Mouse (Mus musculus) left cerebral cortex, postnatal 25 days (tissue): Measurements from ENCODE around the gene Pycr1. TPM values are rescaled to one million over a fixed set of nuclear protein-coding genes. Genes with fewer than 3 reads are reported as not detected.
A peak's percentile ranks its signal among the peaks of the same experiment; 100 is the strongest.
"Not testable (repeated sequence)": the region's sequence is repeated elsewhere in the genome, so short reads cannot be mapped to it uniquely, and the experiment has no call there.

ENCODE experiments used
- DNase-seq, 2 experiments: peaks; one replicate each; pipeline ENCODE4 v3.0.0; 2022; ENCODE audit warnings: low spot score in 2 of 2, mixed read lengths in 1 of 2
- intact Hi-C: fragments of 180-260 bp; cut with DNase I; formaldehyde crosslinking; loops from one replicate; pipeline ENCODE4 v1.15.1; 2025
- total RNA-seq, 2 experiments: library from RNA; stranded (reverse); gene quantifications; 2 replicates each; pipeline ENCODE4 v1.2.3; 2021

The Pycr1 gene
- total RNA-seq, result 1 to 10 TPM; 1.4 to 2.1 TPM

DNA sequence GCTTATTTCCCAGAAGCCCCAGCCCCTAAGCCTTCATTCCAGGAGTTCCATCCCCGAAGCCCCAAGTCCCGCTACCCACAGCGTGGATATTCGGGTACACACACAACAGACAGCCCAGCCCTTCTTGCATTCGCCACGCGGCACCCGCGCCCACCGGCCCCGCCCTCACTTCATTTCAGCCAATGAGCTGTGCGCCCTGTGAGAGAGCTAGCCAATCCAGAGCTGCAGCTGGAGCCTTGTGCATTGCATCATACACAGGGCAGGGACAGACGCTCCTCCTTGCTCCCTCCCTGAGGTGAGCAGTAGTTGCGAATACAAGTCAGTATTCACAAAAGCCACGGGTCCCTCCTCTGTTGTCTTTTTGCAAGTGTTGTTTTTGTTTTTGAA is at the start of gene Pycr1:
Gene Pycr1, minus strand, starts transcription at position 169 of the 387 bp plus-strand sequence.
- DNase-seq, result peak; percentile 92 to 97
- intact Hi-C loops, result no loop called here

DNA sequence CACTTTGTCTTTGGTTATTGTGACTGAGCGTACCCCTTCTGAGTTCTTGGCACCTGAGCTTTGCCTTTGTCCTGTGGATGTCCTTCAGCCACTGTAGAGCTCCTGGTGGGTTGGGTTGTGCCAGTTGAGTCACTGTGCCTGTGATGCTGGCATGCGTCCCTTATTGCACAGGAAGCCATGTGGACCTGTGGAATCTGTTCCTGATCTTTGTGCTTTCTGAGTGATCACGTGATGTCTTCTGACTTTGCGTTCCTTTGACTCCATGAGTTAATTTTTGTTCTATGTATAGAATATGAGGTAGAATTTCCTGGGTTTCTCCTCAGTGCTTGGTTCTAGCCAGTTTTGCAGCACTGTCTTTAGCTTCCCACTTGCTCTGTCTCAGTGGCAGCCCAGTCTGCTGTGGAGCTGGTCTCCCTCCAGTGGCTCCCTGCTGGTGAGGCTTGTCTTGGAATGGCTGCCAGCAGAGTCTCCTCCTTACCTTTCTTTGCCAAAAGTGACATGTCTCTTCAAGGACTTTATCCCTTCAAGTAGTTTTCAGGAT is 49.0 kb upstream of the Pycr1 start:
- intact Hi-C loops, result no loop called here
- DNase-seq, result peak in 1 of 2 experiments; percentile 58

DNA sequence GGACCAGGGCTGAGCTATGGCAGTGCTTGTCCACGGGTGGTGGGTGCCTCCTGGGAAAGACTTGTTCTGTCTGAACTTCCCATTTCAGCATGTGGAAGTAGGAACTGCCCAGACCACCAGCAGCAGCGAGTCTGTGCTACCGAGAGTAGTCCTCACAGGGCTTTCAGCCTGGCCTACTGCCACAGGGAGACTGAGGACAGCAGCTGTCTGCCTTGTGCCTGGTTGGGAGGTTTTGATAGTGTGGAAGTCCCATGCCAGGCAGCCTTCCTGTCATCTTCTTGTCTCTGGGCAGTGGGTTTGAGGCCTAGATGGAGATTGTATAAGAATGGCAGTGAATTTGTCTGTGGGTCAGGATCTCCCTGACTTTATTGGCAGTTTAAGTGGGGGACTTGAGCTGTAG is 45.8 kb upstream of the Pycr1 start:
- no peak for DNase-seq
- intact Hi-C loops, result no loop called here

DNA sequence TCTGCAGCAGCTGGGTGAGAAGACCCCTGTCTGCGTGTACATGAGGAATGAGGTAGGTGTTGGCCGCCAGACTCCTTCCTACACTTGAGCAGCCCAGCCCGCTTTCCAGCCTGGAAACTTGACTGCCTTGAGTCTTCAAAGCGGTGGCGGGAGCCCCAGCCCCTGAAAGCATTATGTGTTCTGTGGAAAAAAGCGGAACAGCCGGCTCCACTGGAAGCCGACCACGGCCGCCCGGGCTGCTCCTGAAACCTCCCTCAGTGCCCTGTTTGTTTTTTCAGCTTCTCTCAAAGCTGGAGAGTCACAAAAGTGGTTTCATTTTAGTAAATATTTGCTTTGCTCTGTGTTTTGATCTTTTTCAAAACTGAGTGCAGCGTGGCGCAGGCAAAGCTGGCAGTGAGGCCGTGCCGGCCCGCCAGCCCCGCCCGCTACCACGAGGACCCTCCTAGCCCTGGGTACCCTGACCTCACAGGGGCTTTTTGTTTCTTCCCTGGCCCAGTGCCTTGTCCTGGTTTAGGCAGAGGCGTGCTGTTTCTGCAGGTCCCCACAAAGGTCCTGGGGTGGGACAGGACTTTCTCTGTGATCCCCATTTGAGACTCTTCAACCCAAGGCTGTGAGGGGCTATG is 43.2 kb upstream of the Pycr1 start:
- no peak for DNase-seq
- intact Hi-C loops, result no loop called here

DNA sequence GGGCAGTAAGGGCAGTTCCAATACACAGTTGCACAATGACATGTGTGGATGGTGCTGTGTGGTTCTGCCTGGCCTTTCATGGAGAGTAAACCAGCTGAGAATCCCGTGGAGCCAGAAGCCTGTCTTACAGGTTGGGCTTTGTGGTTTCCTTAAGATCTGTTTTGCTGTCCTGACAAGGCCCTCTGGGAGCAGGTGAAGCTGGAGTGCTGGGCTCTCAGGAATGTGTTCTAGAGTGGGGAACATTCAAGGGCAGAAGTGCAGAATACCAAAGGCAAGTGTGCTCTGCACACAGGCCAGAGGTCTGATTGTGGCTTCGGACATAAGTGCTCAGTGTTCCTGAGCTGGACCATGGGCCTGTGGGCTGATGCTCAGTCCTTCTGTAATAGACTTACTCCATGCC is 41.1 kb upstream of the Pycr1 start:
- DNase-seq, result no peak
- intact Hi-C loops, result no loop called here

DNA sequence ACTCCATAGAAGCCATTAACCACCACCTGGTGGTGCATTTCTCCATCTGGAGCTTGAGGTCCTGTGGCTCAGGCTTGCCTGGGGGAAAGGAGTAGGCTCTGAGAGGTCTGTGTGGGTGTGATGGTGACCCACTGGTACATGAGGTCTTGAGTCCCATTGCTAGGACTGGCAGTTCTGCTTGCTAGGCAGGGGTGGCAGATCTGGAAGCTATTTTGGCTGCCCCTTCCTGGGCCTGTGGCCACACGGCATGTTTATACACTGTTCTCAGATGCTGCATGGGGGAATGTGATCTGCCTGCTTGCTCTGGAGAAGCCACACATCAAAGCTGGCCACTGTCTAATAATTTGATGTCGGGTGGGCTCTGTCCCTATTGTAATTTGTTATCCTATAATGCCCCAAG is 40.5 kb upstream of the Pycr1 start:
- DNase-seq, result no peak
- intact Hi-C loops, result no loop called here

DNA sequence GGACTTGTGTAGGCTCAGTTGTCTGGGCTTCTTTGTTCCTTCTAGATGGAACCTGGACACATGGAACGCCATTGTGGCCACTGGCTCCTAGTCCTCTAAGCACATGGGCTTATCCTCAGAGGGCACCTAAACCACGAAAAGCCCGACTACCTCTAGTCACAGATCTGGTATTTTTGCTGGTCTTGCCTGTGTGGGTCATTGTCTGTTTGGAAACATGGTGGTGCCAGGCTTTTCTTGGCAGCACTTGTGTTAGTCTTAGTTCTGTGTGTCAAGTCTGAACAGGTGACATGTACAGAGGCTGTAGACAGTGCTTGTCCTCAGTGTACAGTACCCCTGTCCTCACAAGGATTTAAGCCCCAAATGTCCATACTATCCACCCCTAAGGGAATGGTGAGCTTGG is 40.0 kb upstream of the Pycr1 start:
- intact Hi-C loops, result no loop called here
- DNase-seq, result no peak

DNA sequence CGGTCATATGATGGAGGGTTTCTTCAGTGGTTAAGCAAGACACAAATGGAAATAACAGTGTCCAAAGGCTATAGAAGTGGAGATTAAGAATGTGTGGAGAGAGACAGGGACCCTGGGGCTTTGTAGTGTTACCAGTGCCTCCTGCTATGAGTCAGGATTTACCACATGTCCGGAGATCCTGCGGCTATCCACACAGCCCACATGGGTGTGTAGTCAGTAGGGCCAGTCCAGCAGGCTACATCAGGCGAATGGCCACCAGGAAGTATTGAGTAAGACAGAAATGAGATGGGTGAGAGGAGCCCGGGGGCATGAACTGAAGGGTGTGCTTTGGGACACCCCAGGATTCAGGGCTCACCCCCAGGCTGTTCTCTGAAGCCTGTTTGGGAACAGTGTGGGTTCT is 39.1 kb upstream of the Pycr1 start:
- intact Hi-C loops, result no loop called here

DNA sequence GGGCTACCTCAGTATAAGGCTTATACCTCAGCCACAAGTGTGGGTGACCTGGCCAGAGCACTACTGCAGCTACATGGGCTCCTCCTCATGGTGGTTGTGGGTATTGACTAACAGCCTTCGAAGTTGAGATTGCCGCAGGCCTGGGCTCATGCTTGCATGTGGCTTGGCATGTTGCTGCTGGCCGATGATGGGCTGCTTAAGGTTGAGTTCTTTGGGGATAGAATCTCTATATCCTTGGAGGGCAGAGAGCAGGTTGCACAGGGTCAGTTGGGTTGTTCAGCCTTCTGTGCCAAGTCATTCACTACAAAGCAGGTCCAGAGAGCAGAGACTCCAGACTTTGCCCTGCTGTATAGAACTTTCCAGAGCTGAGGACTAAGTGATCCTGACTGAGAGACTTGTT is 36.3 kb upstream of the Pycr1 start:
- intact Hi-C loops, result no loop called here
- DNase-seq, result no peak

More for the DNA sequence above, 39.1 kb upstream of the Pycr1 start:
- DNase-seq, result no peak

DNA sequence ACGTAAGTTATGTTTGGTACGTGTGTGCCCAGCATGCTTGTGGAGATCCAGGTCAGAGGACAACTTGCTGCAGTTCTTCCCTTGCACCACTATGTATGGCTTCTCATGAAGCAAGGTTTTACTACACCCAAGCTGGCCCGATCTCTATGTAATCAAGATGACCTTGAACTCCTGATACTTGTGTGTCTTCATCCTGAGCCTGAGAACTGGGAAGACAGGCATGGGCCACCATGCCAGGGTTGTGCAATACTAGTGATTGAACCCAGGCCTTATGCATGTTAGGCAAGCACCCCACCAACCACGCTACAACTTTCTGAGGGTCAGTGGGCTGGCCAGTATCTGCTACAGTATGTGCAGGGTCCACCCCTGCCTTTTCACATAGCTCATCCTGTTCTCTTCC is 33.4 kb upstream of the Pycr1 start:
- intact Hi-C loops, result no loop called here
- DNase-seq, result no peak

DNA sequence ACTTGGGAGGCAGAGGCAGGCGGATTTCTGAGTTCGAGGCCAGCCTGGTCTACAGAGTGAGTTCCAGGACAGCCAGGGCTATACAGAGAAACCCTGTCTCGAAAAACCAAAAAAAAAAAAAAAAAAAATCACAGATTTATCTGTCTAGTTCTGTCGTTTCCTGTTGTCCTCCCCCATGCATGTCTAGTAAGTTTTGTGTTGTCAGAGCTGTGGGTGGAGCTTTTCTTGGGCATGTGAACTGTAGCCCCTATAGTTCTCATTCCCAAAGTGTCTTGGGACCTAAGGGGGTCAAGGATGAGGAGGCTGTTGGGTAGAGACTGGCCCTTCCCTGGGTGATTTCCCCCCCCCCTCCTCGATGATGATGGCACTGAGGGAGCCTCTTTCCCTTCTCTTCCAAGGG is 32.3 kb upstream of the Pycr1 start:
- intact Hi-C loops, DNase-seq: not testable (repeated sequence)

DNA sequence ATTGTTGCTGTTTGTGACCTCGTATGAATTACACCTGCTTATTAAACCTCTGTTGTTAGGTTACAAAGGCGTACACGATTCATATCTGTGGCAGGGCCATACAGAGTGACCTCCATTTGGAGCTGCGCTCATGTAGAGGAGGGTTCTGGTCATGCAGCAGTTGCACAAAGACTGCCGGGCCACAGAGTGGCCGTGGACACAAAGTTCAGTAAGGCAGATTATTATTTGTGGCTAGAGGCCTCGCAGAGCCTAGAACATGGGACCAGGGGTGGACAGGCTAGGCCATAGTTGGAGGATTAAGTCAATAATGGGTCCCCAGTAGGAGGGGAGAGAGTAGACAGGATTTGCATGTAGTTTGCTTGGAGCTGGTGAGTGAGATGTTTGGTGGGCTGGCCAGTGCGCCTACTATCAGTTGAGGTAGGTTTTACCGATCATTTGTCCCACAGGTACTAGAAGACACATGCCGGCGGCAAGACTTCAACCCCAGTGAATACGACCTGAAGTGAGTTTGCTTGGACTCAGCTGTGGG is 30.1 kb upstream of the Pycr1 start:
- intact Hi-C loops, result loop anchor here (2.0 kb wide), 1 partner anchor 41 kb away; the partner anchor contains the start of gene Mafg
- DNase-seq, result no peak

DNA sequence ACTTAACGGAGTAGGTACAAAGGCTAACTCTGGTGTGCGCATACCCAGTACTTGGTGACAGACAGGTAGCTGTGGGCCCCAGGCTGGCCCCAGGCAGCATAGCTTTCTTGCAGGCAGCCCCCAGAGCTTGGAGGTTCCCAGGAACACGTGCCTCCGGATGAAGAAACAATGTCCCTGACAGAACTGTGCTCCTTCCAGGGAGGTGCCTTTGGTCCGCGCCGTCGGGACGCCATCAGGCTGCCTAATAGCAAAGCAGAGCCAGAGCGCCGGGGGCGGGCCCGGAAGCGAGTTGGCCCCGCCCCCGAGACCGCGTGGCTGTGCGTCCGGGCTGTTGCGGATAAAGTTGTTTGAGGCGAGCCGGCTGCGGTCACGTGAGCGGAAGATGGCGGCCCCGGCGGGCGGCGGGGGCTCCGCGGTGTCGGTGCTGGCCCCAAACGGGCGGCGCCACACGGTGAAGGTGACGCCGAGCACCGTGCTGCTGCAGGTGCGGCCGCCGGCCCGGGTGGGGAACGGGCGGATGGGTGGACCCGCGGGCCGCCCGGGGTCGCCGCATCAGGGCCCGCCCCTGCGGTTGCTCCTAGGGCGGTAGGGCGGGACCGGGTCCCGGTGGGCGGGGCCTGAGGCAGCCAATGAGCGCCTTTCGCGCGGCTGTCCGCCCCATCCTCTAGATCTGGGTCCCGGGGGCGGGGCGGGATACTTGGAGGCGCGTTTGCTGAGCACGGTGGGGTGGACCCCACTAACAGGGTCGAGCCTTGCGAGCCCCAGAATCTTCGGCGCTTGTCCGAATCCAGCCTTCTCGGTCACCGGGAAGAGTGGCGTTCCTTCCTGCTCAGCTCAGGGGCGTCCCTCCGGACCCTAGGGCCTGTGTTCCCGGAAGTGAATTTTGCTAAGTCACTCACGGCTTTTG is 29.4 kb upstream of the Pycr1 start, which contains the start of gene Aspscr1:
Gene Aspscr1, plus strand, starts transcription at position 287 of the 907 bp plus-strand sequence.
- intact Hi-C loops, result loop anchor here (2.0 kb wide), 1 partner anchor 40 kb away; the partner anchor contains the start of gene Mafg

DNA sequence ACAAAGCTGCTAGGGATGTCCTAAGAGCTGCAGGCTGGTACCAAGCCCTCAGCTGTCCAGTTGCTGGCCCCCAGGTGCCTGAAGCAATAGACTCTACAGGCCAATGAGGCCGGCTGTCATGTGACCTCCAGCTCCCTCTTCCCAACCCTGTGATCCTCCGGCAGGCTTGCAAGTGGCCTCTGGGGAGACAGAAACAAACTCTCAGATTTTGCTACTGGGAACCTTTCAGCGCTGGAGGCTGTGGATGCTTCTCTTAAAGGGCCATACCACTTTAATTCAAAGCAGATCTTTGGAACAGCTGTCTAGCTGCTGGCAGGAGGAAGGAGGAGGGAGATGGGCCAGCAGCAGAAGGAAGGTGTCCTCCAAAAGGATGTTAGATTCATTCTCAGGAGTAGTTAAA is 23.0 kb upstream of the Pycr1 start:
- DNase-seq, result no peak
- intact Hi-C loops, result no loop called here

More for the DNA sequence above, 29.4 kb upstream of the Pycr1 start, which contains the start of gene Aspscr1:
- DNase-seq, result peak; percentile 94

DNA sequence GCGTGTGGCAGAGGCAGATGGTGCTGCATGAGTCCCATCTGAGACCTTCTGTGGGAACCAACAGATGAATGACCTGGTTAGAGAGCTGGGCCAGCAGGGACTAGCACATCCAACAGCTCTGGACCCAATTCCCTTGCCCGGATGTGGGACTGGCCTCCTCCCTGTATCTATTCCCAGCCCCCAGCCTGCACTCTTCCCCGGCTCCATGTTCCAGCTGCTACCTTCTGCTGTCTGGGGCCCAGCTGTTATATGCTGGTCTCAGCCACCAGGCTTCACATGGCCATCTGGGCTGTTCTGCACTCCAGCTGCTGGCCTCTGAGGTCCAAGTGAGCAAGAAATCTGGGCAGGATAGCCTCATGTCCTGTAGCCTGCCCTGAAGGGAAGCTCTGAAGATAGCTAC is 21.8 kb upstream of the Pycr1 start:
- DNase-seq, result no peak
- intact Hi-C loops, result no loop called here

DNA sequence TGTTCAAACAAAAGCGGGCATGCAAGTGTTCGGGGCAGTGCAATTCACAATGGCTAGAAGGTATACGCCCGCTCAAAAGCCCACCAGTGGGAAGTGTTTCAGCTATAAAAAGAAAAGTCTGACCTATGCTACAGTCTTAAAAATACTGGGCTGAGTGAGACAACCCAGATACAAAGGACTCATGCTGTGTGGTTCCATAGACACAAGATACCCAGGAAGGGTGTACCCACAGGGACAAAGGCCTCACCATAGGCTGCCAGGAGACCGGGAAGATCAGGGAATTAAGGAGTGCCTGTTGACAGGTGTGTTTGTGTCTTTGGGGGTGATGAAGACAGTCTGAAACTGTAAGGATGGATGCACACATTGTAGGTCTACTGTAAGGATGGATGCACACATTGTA is 20.1 kb upstream of the Pycr1 start:
- no peak for DNase-seq
- intact Hi-C loops, result no loop called here

DNA sequence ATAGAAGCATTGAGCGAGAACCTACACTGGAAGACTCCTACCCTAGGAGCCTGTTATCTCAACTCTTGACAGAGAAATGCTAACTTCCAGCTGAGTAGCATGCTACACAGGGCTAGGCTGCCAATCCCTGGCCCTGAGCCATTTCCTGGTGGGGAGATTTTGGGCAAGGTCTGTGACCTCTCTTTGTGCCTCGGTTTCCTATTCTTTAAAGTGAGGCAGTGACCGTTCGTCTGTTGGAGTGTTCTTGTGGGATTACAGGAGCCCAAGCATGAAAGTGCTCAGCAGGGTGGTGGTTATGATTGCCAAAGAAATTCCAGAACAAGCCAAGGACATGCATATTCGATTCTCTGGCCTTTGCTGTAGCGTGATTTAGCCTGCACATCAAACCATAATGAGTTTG is 19.2 kb upstream of the Pycr1 start:
- no peak for DNase-seq

DNA sequence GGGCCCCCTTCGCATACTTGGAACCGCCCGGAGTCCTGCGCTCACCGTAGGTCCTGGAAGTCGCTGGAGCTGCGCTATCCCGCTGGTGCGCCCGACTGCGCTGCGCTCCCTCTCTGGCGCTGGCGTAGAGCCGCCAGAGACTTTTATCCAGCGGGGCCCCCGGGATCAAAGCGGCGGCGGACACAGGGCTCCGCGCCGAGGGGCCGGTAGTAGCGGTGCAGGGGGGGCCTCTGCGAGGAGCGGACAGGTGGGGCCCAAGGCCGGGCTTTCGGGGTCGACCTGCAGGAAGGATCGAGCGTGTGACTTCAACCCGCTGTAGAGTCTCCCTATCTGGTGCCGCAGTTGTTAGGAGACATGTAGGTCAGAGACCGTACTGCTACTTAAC is 17.5 kb upstream of the Pycr1 start, which contains the start of gene Notum:
Gene Notum, minus strand, starts transcription at position 100 of the 385 bp plus-strand sequence.
- no peak for DNase-seq
- intact Hi-C loops, result no loop called here

More for the DNA sequence above, 19.2 kb upstream of the Pycr1 start:
- intact Hi-C loops, result no loop called here

DNA sequence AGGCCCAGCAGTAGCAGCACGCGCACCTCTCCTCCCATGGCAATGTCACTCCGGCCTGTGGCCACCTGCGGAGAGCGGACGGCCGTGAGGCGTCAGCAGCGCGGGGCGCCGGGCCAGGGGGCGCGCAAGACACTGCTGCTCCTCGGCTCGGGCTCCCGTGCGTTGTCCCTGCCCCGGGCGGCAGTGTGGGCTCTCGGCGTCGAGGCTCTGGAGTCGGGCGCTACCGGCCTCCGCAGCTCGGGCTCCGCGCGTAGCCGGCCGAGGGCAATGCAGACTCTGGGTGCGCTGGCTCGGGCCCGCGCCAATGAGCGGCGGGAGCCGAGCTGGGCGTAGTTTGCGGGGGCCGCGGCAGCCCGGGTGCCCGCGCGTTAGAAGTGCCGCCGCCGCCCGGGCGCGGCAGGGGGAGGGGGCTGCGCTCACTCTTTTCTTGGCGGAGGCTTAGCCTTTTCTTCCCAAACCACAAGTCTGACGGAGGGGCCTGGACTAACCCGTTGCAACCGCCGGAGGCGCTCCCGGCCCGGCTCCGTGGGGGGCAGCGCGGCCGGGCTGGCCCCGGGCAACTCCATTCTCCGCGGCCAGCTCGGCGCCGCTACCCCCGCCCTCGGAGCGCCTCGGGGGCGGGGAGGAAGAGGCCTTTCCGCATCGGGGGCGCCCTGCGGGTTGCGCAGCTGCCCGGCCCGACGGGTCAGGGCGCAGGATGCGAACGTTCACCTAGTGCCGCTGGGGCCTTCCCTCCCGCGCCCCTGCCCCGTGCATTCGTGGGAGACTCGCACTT is 16.9 kb upstream of the Pycr1 start:
- DNase-seq, result no peak
- intact Hi-C loops, result no loop called here
